Mouse (Mus musculus): ENCODE results near the gene Idh1. TPM values are rescaled to one million over a fixed set of nuclear protein-coding genes. Genes with fewer than 3 reads are reported as not detected.

Gene Idh1
- polyA plus RNA-seq (2014; fragmentation: Illumina TruSeq; extraction: RNeasy Lipid Tissue Mini Kit (QIAGEN cat#74804); ENCODE audit: low read depth, low replicate concordance): 795 TPM

DNA sequence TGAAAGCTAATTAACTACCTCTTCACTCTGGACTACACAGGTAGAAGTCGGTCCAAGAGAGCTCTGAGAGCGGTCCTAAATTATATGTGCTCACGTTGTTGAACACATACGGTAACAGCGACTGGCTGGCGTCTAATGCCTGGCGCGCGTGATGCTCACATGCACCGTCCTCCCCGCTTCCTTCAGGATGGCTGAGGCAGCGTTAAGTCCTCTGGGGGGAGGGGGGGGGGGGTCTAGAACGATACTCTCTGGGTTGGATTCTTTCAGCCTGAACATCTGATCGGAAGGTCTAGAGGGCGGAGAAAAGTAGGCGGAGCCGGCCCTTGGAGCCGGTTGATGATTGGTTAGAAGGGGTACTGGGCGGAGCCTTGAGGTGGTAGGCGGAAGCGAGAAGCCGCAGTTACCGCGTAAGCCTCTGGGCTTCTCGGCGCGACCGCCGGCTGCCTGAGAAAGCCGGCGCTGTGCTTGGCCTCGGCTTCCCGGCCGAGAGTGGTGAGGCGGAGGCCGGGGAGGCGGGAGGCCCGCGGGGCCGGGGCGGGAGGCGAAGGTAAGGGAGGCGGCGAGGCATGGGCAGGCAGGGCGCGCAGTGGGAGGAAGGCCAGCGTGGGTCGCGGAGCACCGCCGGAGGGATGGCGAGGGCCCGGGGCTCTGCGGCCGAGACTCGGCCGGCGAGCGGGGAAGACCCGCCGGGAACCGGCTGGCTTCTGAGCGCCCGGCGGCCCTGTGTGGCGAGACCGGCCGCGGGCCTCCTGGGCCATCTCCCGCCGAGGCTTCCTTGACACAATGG lies at the start of gene Idh1, which contains the start of gene Pikfyve:
TSS of gene Idh1 (minus strand) at position 214 of the 787 bp plus-strand sequence.
TSS of gene Pikfyve (plus strand) at position 397 of the 787 bp plus-strand sequence.

DNA sequence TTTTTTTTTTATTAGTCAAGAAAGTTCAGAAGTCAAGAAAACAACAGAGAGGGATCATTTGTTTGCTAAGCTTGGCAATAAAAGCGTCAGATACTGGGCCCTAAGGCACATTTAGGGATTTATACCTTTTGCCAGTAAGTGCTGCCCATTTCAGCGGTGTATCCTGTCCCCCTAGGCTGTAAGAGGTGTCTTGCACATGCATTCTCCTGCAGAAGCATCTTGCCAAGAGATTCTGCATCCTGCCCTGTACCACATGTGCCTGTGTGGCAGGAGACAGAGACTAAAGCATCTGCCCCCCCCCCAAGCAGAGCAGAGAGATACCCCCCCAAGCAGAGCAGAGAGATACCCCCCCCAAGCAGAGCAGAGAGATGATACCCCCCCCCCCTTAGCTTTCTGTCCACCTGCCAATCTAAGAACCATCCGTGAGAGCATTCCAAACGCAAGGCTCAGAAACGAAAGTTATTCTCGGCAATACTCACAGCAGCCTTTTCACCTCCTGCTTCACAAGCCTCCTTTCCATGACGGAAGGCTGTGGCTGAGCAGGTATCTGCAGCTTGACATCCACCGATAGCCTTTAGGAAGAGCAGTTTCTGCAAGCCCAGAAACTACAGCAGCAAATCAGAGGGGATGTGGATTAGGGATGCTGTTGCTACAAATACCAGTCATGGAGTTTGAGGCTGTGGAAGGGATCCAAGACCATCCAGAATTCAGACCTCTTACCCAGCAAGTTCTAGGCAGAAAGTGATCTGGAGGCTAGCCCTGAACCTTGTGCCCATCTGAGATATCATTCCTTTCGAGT lies 63.5 kb downstream of the Idh1 start, which contains the start of gene D630023F18Rik:
TSS of gene D630023F18Rik (minus strand) at position 641 of the 799 bp plus-strand sequence.

DNA sequence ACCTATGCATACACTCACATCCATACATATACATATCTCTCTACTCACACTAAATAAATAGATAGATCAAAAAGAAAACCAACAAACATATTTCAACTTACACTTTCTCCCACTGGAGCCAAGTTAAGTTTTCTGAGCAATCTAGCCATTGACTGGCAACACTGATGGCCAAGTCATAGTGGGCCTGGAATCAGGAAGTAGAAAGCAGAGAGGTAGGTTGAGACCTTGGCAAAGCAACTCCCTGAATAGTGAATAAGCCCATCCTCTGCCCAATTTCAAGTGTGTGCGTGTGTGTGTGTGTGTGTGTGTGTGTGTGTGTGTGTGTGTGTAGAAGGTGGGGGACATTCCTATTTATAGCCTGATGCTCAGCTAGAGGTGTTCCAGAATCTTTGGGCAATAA lies 66.9 kb downstream of the Idh1 start, which contains the start of gene Gm28845:
TSS of gene Gm28845 (minus strand) at position 121 of the 400 bp plus-strand sequence.

Other genes with a start within 250 kb of the Idh1 start
- gene Plekhm3, start 229.7 kb downstream of the Idh1 start, polyA plus RNA-seq (2014; fragmentation: Illumina TruSeq; extraction: RNeasy Lipid Tissue Mini Kit (QIAGEN cat#74804); ENCODE audit: low read depth, low replicate concordance): 0.69 TPM
- gene Akr1cl, start 153.7 kb downstream of the Idh1 start, polyA plus RNA-seq (2014; fragmentation: Illumina TruSeq; extraction: RNeasy Lipid Tissue Mini Kit (QIAGEN cat#74804); ENCODE audit: low read depth, low replicate concordance): not detected
- gene Cryge, start 135.4 kb downstream of the Idh1 start, polyA plus RNA-seq (2014; fragmentation: Illumina TruSeq; extraction: RNeasy Lipid Tissue Mini Kit (QIAGEN cat#74804); ENCODE audit: low read depth, low replicate concordance): not detected
- gene Crygd, start 123.0 kb downstream of the Idh1 start, polyA plus RNA-seq (2014; fragmentation: Illumina TruSeq; extraction: RNeasy Lipid Tissue Mini Kit (QIAGEN cat#74804); ENCODE audit: low read depth, low replicate concordance): not detected
- gene Crygc, start 112.8 kb downstream of the Idh1 start, polyA plus RNA-seq (2014; fragmentation: Illumina TruSeq; extraction: RNeasy Lipid Tissue Mini Kit (QIAGEN cat#74804); ENCODE audit: low read depth, low replicate concordance): not detected
- gene Crygb, start 104.2 kb downstream of the Idh1 start, polyA plus RNA-seq (2014; fragmentation: Illumina TruSeq; extraction: RNeasy Lipid Tissue Mini Kit (QIAGEN cat#74804); ENCODE audit: low read depth, low replicate concordance): not detected
- not detected for gene Cryga, start 83.1 kb downstream of the Idh1 start, polyA plus RNA-seq (2014; fragmentation: Illumina TruSeq; extraction: RNeasy Lipid Tissue Mini Kit (QIAGEN cat#74804); ENCODE audit: low read depth, low replicate concordance)
- gene Gm28845, start 66.9 kb downstream of the Idh1 start, polyA plus RNA-seq (2014; fragmentation: Illumina TruSeq; extraction: RNeasy Lipid Tissue Mini Kit (QIAGEN cat#74804); ENCODE audit: low read depth, low replicate concordance): not detected
- gene D630023F18Rik, start 63.3 kb downstream of the Idh1 start, polyA plus RNA-seq (2014; fragmentation: Illumina TruSeq; extraction: RNeasy Lipid Tissue Mini Kit (QIAGEN cat#74804); ENCODE audit: low read depth, low replicate concordance): not detected
- 8.8 TPM for gene Pikfyve, start 183 bp upstream of the Idh1 start, polyA plus RNA-seq (2014; fragmentation: Illumina TruSeq; extraction: RNeasy Lipid Tissue Mini Kit (QIAGEN cat#74804); ENCODE audit: low read depth, low replicate concordance)
- not detected for gene Pth2r, start 95.6 kb upstream of the Idh1 start, polyA plus RNA-seq (2014; fragmentation: Illumina TruSeq; extraction: RNeasy Lipid Tissue Mini Kit (QIAGEN cat#74804); ENCODE audit: low read depth, low replicate concordance)

All from liver, adult 10 weeks (tissue).